Mouse (Mus musculus) olfactory bulb, adult 2 months (tissue): Measurements from ENCODE around the gene Tent4a.

Experiments
- CTCF ChIP-seq: fragments of 200-500 bp; IDR thresholded peaks from 2 replicates; pipeline ENCODE4 v1.5.1; 2012; ENCODE audit warnings: low read depth, mild to moderate bottlenecking, low read length, moderate library complexity; ENCODE audit not compliant: insufficient read depth
- POLR2A ChIP-seq: fragments of 200-500 bp; IDR thresholded peaks from 2 replicates; pipeline ENCODE4 v1.6.1; 2012; ENCODE audit warnings: mild to moderate bottlenecking, low read depth, low read length, moderate library complexity; ENCODE audit not compliant: insufficient read depth

DNA sequence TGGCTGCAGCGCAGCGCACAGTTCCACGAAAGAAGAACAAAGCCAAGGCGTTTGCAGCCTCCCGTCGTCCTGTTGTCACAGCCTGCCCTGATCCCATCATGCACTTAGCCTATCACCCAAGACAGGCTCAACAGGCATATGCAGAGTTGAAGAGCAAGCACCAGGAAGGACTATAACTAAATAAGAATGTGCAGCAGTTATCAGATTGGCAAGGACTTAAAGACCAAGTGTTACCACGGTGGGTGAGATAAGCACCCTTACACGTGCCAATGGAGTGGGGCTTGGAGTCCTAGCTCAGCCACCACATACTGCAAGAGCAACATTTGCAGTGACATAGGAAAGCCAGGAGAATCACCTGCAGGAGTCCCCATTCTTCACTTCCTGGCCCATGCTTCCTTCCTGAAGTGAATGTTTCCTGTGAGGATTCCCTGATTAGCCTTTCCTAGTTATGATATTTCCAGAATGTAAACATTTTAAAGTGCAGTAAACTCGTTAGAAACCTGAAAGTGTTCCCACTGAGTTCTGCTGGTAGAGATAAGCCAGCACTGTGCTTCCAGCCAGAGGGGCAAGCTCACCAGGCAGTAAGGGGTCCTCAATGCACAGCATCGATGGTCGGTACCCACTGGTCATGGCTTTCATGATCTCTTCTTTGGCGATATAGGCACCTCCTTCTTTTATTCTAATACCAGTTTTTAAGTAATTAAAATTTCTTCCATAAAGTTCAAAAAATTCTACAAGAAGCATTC lies 27.9 kb downstream of the Tent4a start:
- no peak for TF ChIP-seq CTCF
- TF ChIP-seq POLR2A, result no peak
